Mouse (Mus musculus) cerebellum, adult 2 months (tissue): ENCODE results near the gene Ip6k2.

Experiments
- CTCF ChIP-seq: fragments of 200-500 bp; IDR thresholded peaks from 2 replicates; pipeline ENCODE4 v1.5.1; 2011; ENCODE audit warnings: low read depth, mild to moderate bottlenecking, control low read depth, low read length, moderate library complexity, borderline replicate concordance; ENCODE audit not compliant: insufficient read depth
- POLR2A ChIP-seq: fragments of 200-500 bp; IDR thresholded peaks from 2 replicates; pipeline ENCODE4 v1.6.1; 2011; ENCODE audit warnings: low read length, control low read depth, borderline replicate concordance; ENCODE audit not compliant: insufficient read depth

GRCm38 (mm10) chr9:108820077-108820476 lies 36.5 kb downstream of the Ip6k2 start:
- TF ChIP-seq POLR2A = no peak
- TF ChIP-seq CTCF = no peak
